Mouse (Mus musculus) brain, embryonic 14.5 days (tissue): ENCODE data around the gene Tpcn1.

Experiments used
- CTCF ChIP-seq: fragments of 200-500 bp; IDR thresholded peaks from 2 replicates; pipeline ENCODE4 v1.5.1; 2012; ENCODE audit warnings: inconsistent platforms, mild to moderate bottlenecking, moderate library complexity, borderline replicate concordance; ENCODE audit not compliant: insufficient read depth, insufficient read length; ENCODE audit errors: extremely low read depth
- POLR2A ChIP-seq: fragments of 200-500 bp; IDR thresholded peaks from 2 replicates; pipeline ENCODE4 v1.6.1; 2012; ENCODE audit warnings: mild to moderate bottlenecking, inconsistent platforms, borderline replicate concordance; ENCODE audit not compliant: poor library complexity, insufficient read depth, insufficient read length, severe bottlenecking; ENCODE audit errors: extremely low read depth

- no peak for TF ChIP-seq CTCF
- no peak for TF ChIP-seq POLR2A
Observed at GRCm38 (mm10) chr5:120499202-120499601, 89.3 kb downstream of the Tpcn1 start.
